Mouse (Mus musculus): ENCODE measurements around the gene Wdr70. TPM values are rescaled to one million over a fixed set of nuclear protein-coding genes. Genes with fewer than 3 reads are reported as not detected.

The Wdr70 gene
- total RNA-seq, 2 experiments from 2014 or later: 19.8 to 21.2 TPM

- peak; percentile 85 for DNase-seq
Observed at GRCm38 (mm10) chr15:7931605-7932008, 167.4 kb downstream of the Wdr70 start.

- no peak for DNase-seq
Observed at GRCm38 (mm10) chr15:7925382-7925781, 173.6 kb downstream of the Wdr70 start.

GRCm38 (mm10) chr15:7923281-7923680 is 175.7 kb downstream of the Wdr70 start:
- DNase-seq: no peak

GRCm38 (mm10) chr15:7922291-7923037 is 176.5 kb downstream of the Wdr70 start:
- no peak for DNase-seq

GRCm38 (mm10) chr15:7921124-7921523 is 177.9 kb downstream of the Wdr70 start:
- DNase-seq: no peak

GRCm38 (mm10) chr15:7906491-7907035 is 192.4 kb downstream of the Wdr70 start:
- no peak for DNase-seq

- no peak for DNase-seq
Observed at GRCm38 (mm10) chr15:7899286-7899685, 199.7 kb downstream of the Wdr70 start.

- no peak for DNase-seq
Observed at GRCm38 (mm10) chr15:7891547-7892282, 207.3 kb downstream of the Wdr70 start.

- DNase-seq: no peak
Observed at GRCm38 (mm10) chr15:7890286-7890685, 208.7 kb downstream of the Wdr70 start.

GRCm38 (mm10) chr15:7889362-7889674 is 209.7 kb downstream of the Wdr70 start:
- no peak for DNase-seq

- DNase-seq: no peak
Observed at GRCm38 (mm10) chr15:7888617-7889361, 210.2 kb downstream of the Wdr70 start.

- no peak for DNase-seq
Observed at GRCm38 (mm10) chr15:7886591-7886990, 212.4 kb downstream of the Wdr70 start.

- peak; percentile 61 for DNase-seq
Observed at GRCm38 (mm10) chr15:7885106-7885505, 213.9 kb downstream of the Wdr70 start.

- no peak for DNase-seq
Observed at GRCm38 (mm10) chr15:7884181-7884580, 214.8 kb downstream of the Wdr70 start.

- no peak for DNase-seq
Observed at GRCm38 (mm10) chr15:7879956-7880355, 219.1 kb downstream of the Wdr70 start.

GRCm38 (mm10) chr15:7878861-7879260 is 220.1 kb downstream of the Wdr70 start:
- DNase-seq: peak; percentile 23

- no peak for DNase-seq
Observed at GRCm38 (mm10) chr15:7877560-7878467, 221.2 kb downstream of the Wdr70 start.

GRCm38 (mm10) chr15:7875879-7876278 is 223.1 kb downstream of the Wdr70 start:
- DNase-seq: no peak

- no peak for DNase-seq
Observed at GRCm38 (mm10) chr15:7872473-7872872, 226.5 kb downstream of the Wdr70 start.

- no peak for DNase-seq
Observed at GRCm38 (mm10) chr15:7865305-7865704, 233.7 kb downstream of the Wdr70 start.

- DNase-seq: no peak
Observed at GRCm38 (mm10) chr15:7863328-7863727, 235.7 kb downstream of the Wdr70 start.

- DNase-seq: no peak
Observed at GRCm38 (mm10) chr15:7862890-7863289, 236.1 kb downstream of the Wdr70 start.
